Mouse (Mus musculus) lung, postnatal 4 days (tissue): ENCODE data around the gene Gpatch8.

Experiments used
- DNase-seq, 2 experiments: peaks; one replicate each; pipeline ENCODE4 v3.0.0; 2021

The Gpatch8 gene

GRCm38 (mm10) chr11:102495114-102495513 is 61.1 kb downstream of the Gpatch8 start:
- DNase-seq = no peak

GRCm38 (mm10) chr11:102494063-102494650 is 62.0 kb downstream of the Gpatch8 start:
- no peak for DNase-seq

DNA sequence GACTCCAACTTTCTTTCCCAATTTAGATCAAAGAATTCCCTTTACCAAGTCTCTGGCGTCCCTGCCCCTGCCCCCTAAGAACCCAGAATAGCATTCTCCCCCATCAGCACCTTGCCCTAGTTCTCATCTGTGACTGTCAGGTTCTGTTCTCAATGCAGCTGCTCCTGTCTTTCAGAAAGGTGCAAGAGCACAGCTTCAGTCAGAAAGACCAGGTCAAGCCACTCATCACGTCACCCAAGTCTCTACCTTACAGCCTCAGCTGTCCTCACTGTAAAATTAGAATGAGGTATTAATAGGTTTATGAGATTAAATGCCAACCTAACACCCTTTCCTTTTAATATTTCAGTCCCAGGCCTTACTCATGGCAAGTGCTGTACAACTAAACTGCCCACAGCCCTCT is 63.0 kb downstream of the Gpatch8 start:
- DNase-seq = no peak

GRCm38 (mm10) chr11:102487901-102488300 is 68.3 kb downstream of the Gpatch8 start:
- DNase-seq = no peak

DNA sequence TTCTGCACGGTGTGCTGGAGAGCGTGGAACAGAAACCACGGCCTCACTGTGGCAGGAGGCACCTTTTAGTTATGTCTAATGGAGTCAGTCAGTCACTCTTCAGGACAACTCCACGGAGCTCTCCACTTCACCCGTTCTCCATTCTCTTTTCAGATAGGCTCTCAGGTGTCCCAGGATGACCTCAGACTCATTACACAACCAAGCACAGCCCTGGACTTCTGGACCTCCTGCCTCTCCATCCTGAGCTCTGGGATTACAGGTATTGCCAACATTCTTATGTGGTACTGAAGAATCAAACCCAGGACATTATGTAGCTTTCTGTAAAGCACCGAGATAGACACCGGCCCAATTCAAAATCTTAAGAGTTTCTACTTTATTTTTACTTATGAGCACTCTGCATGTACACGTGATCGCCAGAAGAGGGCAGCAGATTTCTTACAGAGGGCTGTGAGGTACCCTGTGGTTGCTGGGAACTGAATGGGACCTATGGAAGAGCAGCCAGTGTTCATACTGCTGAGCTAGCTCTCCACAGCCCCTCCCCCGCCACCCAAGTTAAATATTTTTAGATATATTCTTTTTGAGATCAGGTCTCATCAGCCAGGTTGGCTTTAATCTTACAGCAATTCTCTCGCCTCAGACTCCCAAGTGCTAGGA is 69.3 kb downstream of the Gpatch8 start:
- DNase-seq = peak in 1 of 2 experiments; percentile 56

DNA sequence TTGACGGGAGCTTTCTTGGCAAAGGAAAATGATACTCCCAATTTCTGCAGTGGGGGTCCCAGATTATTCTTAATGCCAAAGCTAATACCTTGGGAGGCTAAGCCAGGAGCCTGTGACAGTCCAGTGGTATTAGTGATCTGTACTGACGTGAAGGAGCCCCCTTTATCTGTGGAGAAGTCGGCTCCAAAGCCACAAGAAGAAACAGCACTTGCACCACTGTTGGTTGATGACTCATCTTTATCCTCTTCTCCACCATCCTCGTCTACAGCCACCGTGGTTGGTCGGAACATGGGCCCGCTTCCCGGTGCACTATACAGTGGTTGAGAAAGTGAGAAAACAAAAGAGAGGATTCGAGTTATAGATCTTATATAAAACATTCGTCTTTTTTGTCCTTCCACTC is 74.4 kb downstream of the Gpatch8 start:
- DNase-seq = no peak

- no peak for DNase-seq
These were observed 75.3 kb downstream of the Gpatch8 start for GRCm38 (mm10) chr11:102480897-102481296.

GRCm38 (mm10) chr11:102480111-102480510 is 76.1 kb downstream of the Gpatch8 start:
- DNase-seq = no peak

GRCm38 (mm10) chr11:102479581-102479980 is 76.6 kb downstream of the Gpatch8 start:
- no peak for DNase-seq

DNA sequence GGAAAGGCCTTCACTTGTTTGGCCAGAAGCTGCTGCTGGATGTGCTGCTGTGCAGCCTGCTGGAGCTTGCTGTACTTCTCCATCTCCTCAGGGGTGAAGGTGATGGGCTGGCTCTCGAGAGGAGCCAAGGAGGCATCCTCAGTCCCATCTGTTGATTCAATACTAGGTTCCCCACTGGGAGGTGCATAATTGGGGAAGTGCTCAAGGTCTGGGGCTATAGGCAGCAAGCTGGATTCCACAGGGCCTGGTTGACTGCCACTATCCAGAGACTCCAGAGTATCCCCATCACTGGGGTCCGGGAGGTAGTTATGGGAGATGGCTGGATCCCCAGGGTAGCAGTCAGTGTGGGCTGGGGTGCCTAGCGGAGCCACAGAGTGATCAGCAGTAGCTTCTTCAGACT is 77.5 kb downstream of the Gpatch8 start:
- no peak for DNase-seq

DNA sequence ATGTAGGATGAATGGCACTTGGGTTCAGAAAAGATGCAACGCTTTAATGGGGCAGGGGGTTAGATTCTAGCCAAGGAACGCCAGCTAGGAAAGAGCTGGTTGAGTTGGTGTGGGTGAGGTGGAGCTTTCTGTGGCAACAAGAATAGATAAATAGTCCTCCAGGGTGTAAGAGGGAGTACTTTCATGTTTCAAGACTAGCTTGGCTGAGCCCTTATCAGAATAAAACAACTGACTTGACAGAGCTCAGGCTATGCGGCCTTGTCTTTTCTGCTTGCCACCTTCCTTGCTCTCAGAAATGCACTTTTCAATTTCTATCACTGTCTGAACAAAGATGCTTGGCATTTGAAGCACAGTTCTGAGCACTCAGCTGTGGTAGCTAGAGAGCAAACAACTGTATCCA is 81.2 kb downstream of the Gpatch8 start:
- no peak for DNase-seq

DNA sequence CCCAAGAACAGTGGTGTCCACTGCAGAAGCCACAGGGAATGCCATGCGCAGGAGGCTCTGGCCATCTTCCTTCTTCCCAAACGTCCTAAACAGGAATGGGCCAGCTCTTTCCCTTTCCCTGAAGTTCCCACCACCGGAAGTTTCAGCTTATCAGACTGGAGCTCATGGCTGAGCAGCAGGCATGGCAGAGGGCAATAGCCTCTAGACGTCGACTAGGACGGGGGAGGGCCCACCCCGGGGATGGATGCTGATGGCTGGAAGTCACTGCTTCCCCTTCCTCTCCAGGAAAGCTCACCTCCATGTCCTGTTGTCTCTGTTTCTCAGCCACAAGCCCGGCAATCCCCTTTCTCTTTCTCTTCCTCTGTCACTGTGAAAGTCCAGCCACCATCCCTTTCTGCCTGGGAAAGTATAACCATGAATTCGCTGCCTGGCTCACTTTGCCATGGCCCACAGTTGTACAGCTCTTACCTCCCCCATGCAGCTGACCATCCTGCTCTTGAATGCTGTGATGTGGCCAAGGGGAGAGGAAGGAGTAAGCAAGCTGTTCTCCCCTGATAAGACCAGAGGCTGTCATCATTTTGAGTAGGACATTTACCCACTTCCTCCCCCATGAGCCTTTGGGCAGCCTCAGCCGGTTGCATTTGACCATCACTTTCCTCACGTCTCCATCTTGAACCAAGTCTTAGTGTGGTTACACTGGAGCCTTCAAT is 86.4 kb downstream of the Gpatch8 start, which contains the start of gene Itga2b:
Gene Itga2b, minus strand, starts transcription at position 475 of the 710 bp plus-strand sequence.
- DNase-seq = no peak

DNA sequence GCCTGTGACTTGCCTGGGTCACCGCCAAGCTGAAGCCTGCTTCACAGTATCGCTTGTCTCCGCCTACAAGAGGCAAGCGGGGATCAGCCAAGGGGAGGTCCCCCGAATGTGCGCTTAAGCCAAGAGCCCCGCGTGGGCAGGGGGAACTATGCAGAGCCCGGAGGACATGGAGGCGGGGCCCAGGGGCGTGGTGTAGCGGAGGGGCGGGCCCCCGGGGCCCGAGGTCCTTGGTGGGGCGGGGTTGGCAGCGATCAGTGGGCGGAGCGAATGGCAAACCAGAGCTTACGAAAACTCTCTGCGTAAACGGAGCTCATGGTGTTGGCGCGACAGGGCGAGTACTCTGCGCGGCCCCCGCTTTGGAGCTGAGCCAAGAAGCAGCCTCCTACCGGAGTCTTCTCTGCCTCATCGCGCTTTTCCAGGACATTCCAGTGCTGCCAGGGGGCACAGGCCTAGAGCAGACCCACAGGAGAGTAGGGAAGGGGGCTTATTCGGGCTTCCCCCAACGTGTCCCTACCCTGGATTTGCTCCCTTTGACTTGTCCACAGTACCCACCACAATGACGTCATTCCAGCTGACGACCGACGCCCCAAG is 89.1 kb downstream of the Gpatch8 start:
- peak; percentile 99 for DNase-seq

DNA sequence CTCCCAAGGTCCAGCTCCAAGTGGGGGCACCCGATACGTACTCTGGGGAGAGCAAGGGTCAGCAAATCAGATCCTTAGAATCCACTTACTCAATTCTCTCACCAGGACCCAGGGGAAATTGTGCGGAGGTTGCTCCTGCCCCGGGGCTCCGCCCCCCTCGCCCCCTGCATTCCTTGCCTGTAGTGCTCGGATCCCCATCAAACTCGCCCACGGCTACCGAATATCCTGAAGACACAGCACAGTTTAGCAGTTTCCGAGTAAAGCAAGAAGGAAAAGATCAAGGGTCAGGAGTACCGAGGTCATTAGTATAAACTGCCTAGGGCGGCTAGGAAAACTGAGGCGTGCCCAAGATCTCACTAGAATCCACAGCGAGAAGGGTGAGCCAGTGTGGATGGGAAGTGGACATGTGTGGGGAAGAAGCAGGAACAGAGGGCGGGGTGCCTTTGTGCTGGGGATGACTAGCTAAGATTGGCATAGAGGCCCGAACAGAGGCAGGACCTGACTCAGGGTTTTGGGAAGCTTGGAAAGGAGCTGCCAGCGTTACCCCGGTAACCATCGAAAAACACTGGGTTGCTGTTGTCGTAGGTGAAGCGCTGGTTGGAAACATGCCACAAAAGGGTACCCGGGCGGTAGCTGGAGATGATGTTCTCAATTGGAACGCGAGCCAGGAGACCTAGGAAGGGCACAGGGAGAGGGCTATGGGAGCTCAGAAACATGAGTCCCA is 90.3 kb downstream of the Gpatch8 start:
- DNase-seq = peak; percentile 51 to 67

DNA sequence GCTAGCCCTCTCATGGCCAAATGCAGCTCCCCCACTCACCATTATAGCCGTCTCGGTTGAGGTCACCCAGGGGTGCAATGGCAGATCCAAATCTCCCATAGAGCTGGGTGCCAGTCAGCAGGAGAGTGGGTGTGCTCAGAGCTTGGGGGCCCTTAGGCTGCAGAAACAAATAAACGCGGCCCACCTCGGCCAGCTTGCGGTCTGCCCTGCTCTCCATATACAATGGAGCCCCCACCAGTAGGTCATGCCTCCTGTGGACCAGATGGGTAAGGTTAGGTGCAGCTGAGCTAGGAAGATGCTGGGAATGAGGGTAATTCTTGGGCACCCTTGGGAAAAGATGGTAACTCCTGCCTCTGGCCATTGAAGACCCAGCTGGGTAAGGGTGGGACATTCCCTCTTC is 91.3 kb downstream of the Gpatch8 start:
- no peak for DNase-seq

- DNase-seq = no peak
These were observed 94.4 kb downstream of the Gpatch8 start for GRCm38 (mm10) chr11:102461764-102462163.

- no peak for DNase-seq
These were observed 95.7 kb downstream of the Gpatch8 start for GRCm38 (mm10) chr11:102460541-102460940.

DNA sequence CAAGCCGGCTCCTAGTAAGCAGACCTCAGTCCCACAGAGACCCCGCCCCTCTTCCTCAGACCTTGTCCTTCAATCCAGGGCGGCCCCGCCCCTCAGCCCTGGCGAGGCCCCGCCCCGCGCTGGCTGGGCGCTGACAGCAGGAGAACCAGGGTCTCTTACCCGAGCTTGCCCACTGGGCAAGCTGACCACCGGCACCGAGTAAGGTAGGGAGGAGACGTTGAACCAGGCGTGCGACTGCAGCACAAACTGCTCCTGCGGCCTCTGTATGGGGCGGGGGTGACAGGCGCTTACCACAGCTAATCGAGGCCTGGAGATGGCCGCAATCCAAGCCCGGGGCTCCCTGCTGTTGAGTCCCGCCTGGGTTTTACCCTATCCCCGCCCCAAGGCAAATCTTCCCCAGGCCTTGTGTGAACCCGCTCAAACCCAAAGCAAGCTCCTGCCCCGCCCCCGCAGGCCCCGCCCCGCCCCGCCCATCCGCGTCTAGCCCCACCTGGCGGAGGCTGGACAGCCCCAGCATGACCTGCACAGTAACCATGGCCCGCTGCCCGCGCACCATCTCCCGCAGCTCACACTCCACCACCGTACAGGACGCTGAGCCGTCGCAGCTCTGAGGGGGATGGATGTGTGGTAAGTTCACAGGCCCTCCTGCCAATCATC is 100.3 kb downstream of the Gpatch8 start:
- DNase-seq = peak; percentile 81 to 89

DNA sequence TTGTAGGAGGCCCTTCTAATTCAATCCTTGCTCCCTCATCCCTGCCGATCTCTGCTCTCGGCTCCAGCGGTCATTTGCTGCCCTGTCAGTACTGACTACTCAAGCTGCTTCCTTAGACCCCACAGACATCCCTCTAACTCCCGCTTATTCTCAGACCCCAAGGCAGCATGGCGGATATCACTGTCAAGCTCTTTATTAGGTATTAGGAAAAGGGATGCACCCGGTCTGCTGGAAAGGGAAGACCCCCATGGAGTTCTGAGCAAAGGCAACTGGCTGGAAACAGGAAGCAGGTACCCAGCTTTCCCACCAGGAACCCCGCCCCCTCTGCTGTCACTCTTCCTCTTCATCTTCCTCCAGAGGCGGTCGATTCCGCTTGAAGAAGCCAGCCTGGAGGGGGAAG is 103.1 kb downstream of the Gpatch8 start:
- DNase-seq = no peak

DNA sequence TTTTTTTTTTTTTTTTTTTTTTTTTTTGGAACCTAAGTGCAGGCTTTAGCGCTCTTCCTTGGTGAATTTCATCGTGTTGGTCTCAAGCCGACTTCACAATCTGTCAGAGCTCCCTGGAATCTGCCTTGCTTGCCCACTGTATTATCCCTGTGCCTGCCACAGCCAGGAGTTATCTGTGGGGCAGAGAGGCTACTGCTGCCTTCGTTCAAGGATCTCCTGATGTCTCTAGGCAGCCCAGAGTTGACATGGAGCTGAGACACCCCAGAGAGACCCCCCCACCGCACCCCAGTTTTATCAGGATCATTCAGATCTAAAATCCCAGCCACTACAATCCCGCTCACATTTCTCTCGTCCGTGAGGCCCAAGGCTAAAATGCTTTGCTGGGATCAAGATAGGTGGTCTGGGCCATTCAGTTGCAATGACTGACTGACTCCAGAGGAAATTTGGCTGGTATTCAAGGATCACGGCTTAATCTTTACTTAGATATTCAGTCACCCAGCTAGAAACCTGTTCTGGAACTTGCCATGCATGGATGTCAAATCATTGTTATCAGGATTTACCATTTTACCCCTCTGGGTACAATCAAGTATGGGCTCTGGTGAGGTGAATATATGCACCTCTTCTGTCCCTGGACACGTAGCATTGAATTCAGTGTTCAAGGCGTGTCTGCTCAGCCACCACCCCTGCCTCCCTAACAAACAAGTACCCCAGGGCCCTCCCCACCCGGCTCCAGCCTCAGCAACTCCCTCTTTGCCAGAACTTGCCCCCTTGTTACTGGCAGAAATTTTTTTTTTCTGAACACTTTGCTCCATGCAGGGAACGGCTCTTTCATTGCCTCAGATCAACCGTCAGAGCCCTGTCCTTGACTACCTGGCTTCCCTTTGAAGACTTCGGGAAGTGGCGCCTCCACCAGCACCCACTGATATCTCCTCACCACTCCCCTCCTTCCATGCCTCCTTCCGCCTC is 106.9 kb downstream of the Gpatch8 start:
- DNase-seq = no peak

DNA sequence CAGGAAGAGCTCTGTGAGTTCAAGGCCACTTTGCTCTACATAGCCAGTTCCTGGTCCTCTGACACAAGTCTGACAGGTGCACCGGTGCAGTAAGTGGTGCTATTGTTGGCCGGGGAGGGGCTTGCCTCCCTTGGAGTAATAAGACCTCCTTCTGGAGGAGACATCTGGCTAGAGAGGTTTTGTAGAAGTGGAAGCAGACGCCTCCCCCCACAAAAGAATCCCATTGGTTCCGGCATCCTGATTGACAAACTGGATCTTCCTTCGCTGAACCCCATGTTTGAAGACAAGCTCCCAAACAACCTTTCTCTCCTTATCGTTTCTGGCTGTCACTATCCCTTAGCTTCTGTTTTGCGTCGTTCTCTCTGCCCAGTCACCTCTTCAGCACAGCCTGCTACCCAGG is 107.9 kb downstream of the Gpatch8 start:
- no peak for DNase-seq
